Mouse (Mus musculus) kidney, postnatal 0 days (tissue): ENCODE data around the gene Defb45. TPM values are rescaled to one million over a fixed set of nuclear protein-coding genes. Genes with fewer than 3 reads are reported as not detected.

Experiments used
- ATAC-seq: fragments of 200-750 bp; cut with Nextera tagmentation; replicated peaks from 2 replicates; pipeline ENCODE4 v1.8.0; 2017; ENCODE audit warnings: low read depth, moderate number of reproducible peaks, moderate TSS enrichment, moderate library complexity; ENCODE audit not compliant: low FRiP score
- DNase-seq: peaks from one replicate; pipeline ENCODE4 v3.0.0-alpha.2; 2016; ENCODE audit warnings: low spot score
- H3K27ac ChIP-seq: fragments of 300-500 bp; sonication (generic); 2 replicates; pipeline ENCODE4 v1.5.1; 2014; ENCODE audit warnings: mild to moderate bottlenecking
- H3K27me3 ChIP-seq: fragments of 300-500 bp; sonication (generic); 2 replicates; pipeline ENCODE4 v1.6.1; 2014; ENCODE audit warnings: low read length, mixed read lengths; ENCODE audit not compliant: insufficient read depth
- H3K36me3 ChIP-seq: fragments of 300-500 bp; sonication (generic); 2 replicates; pipeline ENCODE4 v1.6.1; 2014; ENCODE audit warnings: low read length, mixed read lengths; ENCODE audit not compliant: insufficient read depth
- H3K4me1 ChIP-seq: fragments of 300-500 bp; sonication (generic); replicated peaks from 2 replicates; pipeline ENCODE4 v1.6.1; 2014; ENCODE audit warnings: antibody characterized with exemption, low read length, mixed read lengths; ENCODE audit not compliant: insufficient read depth
- H3K4me2 ChIP-seq: fragments of 300-500 bp; sonication (generic); 2 replicates; pipeline ENCODE4 v1.6.1; 2014; ENCODE audit warnings: mild to moderate bottlenecking, low read length, moderate library complexity, mixed read lengths
- H3K4me3 ChIP-seq: fragments of 300-500 bp; sonication (generic); replicated peaks from 2 replicates; pipeline ENCODE4 v1.5.1; 2014; ENCODE audit warnings: low read depth, low read length
- H3K9ac ChIP-seq: fragments of 300-500 bp; sonication (generic); 2 replicates; pipeline ENCODE4 v1.6.1; 2014; ENCODE audit warnings: low read depth, low read length
- H3K9me3 ChIP-seq: fragments of 300-500 bp; sonication (generic); replicated peaks from 2 replicates; pipeline ENCODE4 v1.6.1; 2016; ENCODE audit warnings: low read length, inconsistent platforms, mixed read lengths
- CTCF ChIP-seq: IDR thresholded peaks from 2 replicates; pipeline ENCODE4 v1.5.1; 2016; ENCODE audit warnings: antibody characterized with exemption, low read depth, mild to moderate bottlenecking, moderate library complexity
- WGBS: fragments of 180-500 bp; shearing (Covaris S2); extraction: QIAGEN DNeasy Blood & Tissue Kit; methylation state at CpG from one replicate; pipeline ENCODE4 v1.1.7; 2014; 5-methylcytosine and 5-hydroxymethylcytosine counted together
- polyA plus RNA-seq: library from polyadenylated mRNA; unstranded; fragments of >200 nt; fragmentation: Nextera tagmentation; extraction: Ambion mirVana; gene quantifications from 2 replicates; pipeline ENCODE4 v1.2.1, GENCODE M21; 2015

Defb45 gene
- not detected in 2 replicates for polyA plus RNA-seq

- H3K9ac ChIP-seq: no peak within 1 kb of the TSS
- TF ChIP-seq CTCF: no peak
- H3K36me3 ChIP-seq: no peaks in the 10 kb centered on the region
- H3K4me2 ChIP-seq: no peak within 1 kb of the TSS
- no peak for DNase-seq
- H3K27me3 ChIP-seq: no peaks in the 10 kb centered on the region
- H3K4me3 ChIP-seq: no peak within 1 kb of the TSS
- no peaks in the 10 kb centered on the region for H3K9me3 ChIP-seq
- 57% methylated on average over 7 of the region's 7 CpGs for WGBS
- no peaks in the 10 kb centered on the region for H3K4me1 ChIP-seq
- H3K27ac ChIP-seq: no peak within 1 kb of the TSS
- ATAC-seq: no peak
Observed at GRCm38 (mm10) chr2:152599299-152599698, at the start of gene Defb45. Gene Defb45 (minus strand): TSS chr2:152599399.

DNA sequence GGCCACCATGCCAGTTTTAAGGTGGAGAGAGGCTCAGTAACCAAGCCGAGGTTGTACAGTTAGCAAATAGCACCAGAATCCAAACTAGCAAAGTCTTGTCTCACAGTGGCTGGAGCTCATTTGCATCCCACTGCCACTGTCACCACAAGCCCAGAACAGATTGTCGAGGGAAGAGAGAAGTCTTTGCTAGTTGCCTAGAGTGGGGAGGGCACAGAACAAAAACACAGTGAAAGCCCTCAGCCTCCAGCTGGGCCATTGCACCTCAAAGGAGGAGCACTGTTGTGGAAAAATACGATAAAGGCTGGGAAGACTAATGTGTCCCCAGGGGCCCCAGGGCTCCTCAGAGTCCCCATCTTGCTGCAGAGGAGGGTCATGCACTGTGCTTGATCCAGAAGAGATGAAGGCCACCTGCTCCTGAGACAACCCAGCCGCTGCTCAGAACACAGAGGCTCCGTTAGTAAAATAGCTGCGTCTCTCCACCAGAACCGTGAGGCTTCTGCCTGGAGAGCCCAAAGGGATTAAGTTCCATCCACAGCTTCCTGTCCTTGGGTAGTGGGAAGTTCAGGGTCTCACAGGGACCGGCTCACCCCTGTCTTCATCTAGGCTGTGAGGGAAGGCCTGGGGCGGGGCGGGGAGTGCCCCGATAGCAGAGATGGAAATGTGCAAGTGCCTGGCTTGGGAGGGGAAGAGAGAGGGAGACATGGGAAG is 40.4 kb upstream of the Defb45 start:
- DNase-seq (peak; percentile 91), ATAC-seq (peak; percentile 77)
- Histone ChIP-seq H3K27me3 (no peaks in the 10 kb centered on the region), H3K4me1 (peaks cover 12% of the 10 kb centered on the region; the same call in 1 of the 2 replicates), H3K4me3 (no peak overlapping the region), H3K27ac (peak overlapping the region; percentile 94), H3K36me3 (no peaks in the 10 kb centered on the region), H3K9ac (no peak overlapping the region), H3K9me3 (no peaks in the 10 kb centered on the region), H3K4me2 (0 out of 2 replicates have a peak overlapping the region, but pooled peaks have one; percentile 13)
- WGBS: 5% methylated on average over 11 of the region's 11 CpGs
- no peak for TF ChIP-seq CTCF

- 26% methylated on average over 6 of the region's 6 CpGs for WGBS
- no peak overlapping the region for H3K9ac ChIP-seq
- H3K9me3 ChIP-seq: no peaks in the 10 kb centered on the region
- DNase-seq (no peak), ATAC-seq (no peak)
- TF ChIP-seq CTCF: no peak
- peaks cover 4% of the 10 kb centered on the region; the same call in 1 of the 2 replicates for H3K36me3 ChIP-seq
- H3K4me2 ChIP-seq: no peak overlapping the region
- peak overlapping the region; percentile 94 for H3K27ac ChIP-seq
- H3K4me1 ChIP-seq: peaks cover 12% of the 10 kb centered on the region; the same call in 1 of the 2 replicates
- no peak overlapping the region for H3K4me3 ChIP-seq
- no peaks in the 10 kb centered on the region for H3K27me3 ChIP-seq
Observed at GRCm38 (mm10) chr2:152638865-152639264, 39.7 kb upstream of the Defb45 start.

DNA sequence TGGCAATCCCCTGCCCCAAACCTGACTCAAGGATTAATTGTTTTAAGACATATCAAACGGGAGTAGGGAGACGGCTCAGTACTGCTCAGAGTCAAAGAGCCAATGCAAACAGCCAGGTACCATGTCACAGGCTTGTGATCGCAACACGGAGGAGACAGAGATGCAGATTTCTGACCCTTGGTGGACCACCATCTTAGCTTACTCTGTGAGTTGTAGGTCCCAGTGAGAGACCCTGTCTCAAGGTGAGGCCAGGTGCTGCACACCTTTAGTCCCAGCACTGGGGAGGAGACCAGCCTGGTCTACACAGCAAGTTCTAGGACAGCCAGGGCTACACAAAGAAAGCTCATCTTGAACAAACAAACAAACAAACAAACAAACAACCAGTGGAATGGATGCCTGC is 38.2 kb upstream of the Defb45 start:
- H3K27me3 ChIP-seq: no peaks in the 10 kb centered on the region
- peak overlapping the region; percentile 94 for H3K27ac ChIP-seq
- no peaks in the 10 kb centered on the region for H3K9me3 ChIP-seq
- 0 out of 2 replicates have a peak overlapping the region, but pooled peaks have one; percentile 18 for H3K9ac ChIP-seq
- no peak overlapping the region for H3K4me2 ChIP-seq
- DNase-seq (no peak), ATAC-seq (no peak)
- WGBS: 38% methylated on average over 4 of the region's 4 CpGs
- H3K4me3 ChIP-seq: no peak overlapping the region
- peaks cover 20% of the 10 kb centered on the region for H3K4me1 ChIP-seq
- TF ChIP-seq CTCF: no peak
- peaks cover 7% of the 10 kb centered on the region; the same call in 1 of the 2 replicates for H3K36me3 ChIP-seq

DNA sequence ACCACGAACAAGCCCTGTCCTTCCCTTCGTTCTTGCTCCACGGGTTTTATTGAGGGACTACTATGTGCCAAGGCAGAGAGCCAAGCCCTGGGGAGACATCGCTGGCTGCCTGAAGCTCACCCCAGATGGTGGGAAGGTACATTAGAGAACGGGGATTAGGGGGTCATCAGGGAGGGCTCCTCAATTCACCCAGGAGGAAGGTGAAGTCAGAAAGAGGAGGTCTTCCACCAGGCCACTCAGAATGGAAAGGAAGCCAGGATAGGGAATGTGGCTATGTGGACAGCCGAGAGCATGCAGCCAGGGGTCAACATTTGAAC is 37.8 kb upstream of the Defb45 start:
- Histone ChIP-seq H3K27ac (peak overlapping the region; percentile 94), H3K9me3 (no peaks in the 10 kb centered on the region), H3K4me1 (peaks cover 24% of the 10 kb centered on the region), H3K36me3 (peaks cover 7% of the 10 kb centered on the region; the same call in 1 of the 2 replicates), H3K4me2 (no peak overlapping the region; the same call in 1 of the 2 replicates), H3K9ac (0 out of 2 replicates have a peak overlapping the region, but pooled peaks have one; percentile 18), H3K4me3 (no peak overlapping the region), H3K27me3 (no peaks in the 10 kb centered on the region)
- DNase-seq (no peak), ATAC-seq (no peak)
- WGBS: 32% methylated on average over 6 of the region's 6 CpGs
- TF ChIP-seq CTCF: no peak

GRCm38 (mm10) chr2:152636246-152637005 is 37.2 kb upstream of the Defb45 start:
- no peaks in the 10 kb centered on the region for H3K27me3 ChIP-seq
- H3K27ac ChIP-seq: peak overlapping the region; percentile 94
- peaks cover 24% of the 10 kb centered on the region for H3K4me1 ChIP-seq
- 15% methylated on average over 23 of the region's 23 CpGs for WGBS
- no peaks in the 10 kb centered on the region for H3K9me3 ChIP-seq
- H3K9ac ChIP-seq: 0 out of 2 replicates have a peak overlapping the region, but pooled peaks have one; percentile 18
- peak overlapping the region; percentile 9; the same call in 1 of the 2 replicates for H3K4me2 ChIP-seq
- DNase-seq: peak; percentile 94
- H3K4me3 ChIP-seq: no peak overlapping the region
- H3K36me3 ChIP-seq: peaks cover 7% of the 10 kb centered on the region; the same call in 1 of the 2 replicates
- ATAC-seq: peak; percentile 71
- TF ChIP-seq CTCF: no peak
